Mouse (Mus musculus): Measurements from ENCODE around the gene Bnc2.

DNA sequence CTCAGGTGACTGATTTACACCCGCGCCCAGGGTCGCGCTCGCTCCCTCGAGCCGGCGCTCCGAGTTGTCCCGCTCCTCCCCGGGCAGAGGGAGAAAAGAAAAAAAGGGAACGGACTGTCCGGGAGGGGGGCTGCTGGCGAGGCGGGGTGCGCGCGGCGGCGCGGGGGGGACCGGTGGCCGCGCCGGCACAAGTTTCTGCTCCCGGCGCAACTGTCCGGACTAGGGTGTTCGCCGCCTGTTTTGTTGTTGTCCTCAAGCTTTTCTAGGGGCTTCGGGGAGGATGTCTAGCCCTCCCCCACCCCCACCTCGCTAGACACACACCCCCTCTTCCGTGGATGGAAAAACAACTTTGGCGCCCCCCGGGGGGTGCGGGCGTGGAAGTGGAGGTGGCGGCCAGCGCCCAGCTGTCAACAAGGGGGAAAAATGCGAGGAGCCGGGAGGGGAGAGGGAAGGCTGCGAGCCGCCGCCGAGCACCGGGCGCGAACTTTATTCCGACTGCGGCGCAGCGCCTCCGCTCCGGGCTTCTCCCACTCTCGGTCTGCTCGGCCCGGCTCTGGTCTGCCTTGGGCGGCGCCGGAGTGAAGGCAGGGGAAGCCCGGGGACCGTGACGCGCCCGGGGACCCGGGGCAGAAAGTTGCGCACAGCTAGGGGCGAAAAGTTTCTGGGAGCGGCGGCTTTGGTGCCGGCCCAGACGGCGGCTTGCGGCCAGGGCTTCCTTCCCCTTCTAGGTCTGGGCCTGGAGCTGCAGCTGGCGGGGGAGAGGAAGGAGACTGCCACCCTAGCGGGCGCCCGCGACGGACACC lies at the start of gene Bnc2:
- no peak for TF ChIP-seq CTCF (IDR thresholded peaks at IDR 0.05; ENCODE audit: low read depth, low read length)
- no peak for TF ChIP-seq POLR2A (IDR thresholded peaks at IDR 0.05; ENCODE audit: borderline replicate concordance, low read depth, low read length)
